Mouse (Mus musculus) frontal cortex, postnatal 10 days (tissue): ENCODE data around the gene Pfkfb1.

Experiments used
- DNase-seq, 2 experiments: peaks; one replicate each; pipeline ENCODE4 v3.0.0; 2022; ENCODE audit warnings: low spot score in 2 of 2, mixed read lengths in 1 of 2

The Pfkfb1 gene

GRCm38 (mm10) chrX:150588023-150588764 lies at the start of gene Pfkfb1:
TSS of gene Pfkfb1 (plus strand) at chrX:150588229.
- DNase-seq = peak; percentile 35 to 75

GRCm38 (mm10) chrX:150540111-150540510 lies 47.9 kb upstream of the Pfkfb1 start:
- no peak for DNase-seq

- DNase-seq = no peak
These were observed 46.3 kb upstream of the Pfkfb1 start for GRCm38 (mm10) chrX:150541684-150542083.

- no peak for DNase-seq
These were observed 40.8 kb upstream of the Pfkfb1 start, which contains the start of gene Alas2 for GRCm38 (mm10) chrX:150547239-150547638. TSS of gene Alas2 (plus strand) at chrX:150547375.

GRCm38 (mm10) chrX:150549639-150550038 lies 38.4 kb upstream of the Pfkfb1 start:
- DNase-seq = no peak

GRCm38 (mm10) chrX:150551986-150552385 lies 36.0 kb upstream of the Pfkfb1 start:
- DNase-seq = no peak

- DNase-seq = no peak
These were observed 34.0 kb upstream of the Pfkfb1 start for GRCm38 (mm10) chrX:150554032-150554431.

GRCm38 (mm10) chrX:150564644-150565357 lies 23.2 kb upstream of the Pfkfb1 start:
- DNase-seq = no peak

GRCm38 (mm10) chrX:150581921-150582320 lies 6.1 kb upstream of the Pfkfb1 start:
- DNase-seq = no peak

GRCm38 (mm10) chrX:150585116-150585515 lies 2.9 kb upstream of the Pfkfb1 start:
- no peak for DNase-seq

GRCm38 (mm10) chrX:150589696-150590095 lies 1.7 kb downstream of the Pfkfb1 start, which contains the start of gene Apex2:
TSS of gene Apex2 (minus strand) at chrX:150589868.
- DNase-seq = no peak

- DNase-seq = no peak
These were observed 5.4 kb downstream of the Pfkfb1 start for GRCm38 (mm10) chrX:150593266-150594035.

GRCm38 (mm10) chrX:150594176-150594575 lies 6.1 kb downstream of the Pfkfb1 start:
- DNase-seq = no peak

GRCm38 (mm10) chrX:150595016-150595760 lies 7.2 kb downstream of the Pfkfb1 start:
- DNase-seq = no peak

- no peak for DNase-seq
These were observed 10.9 kb downstream of the Pfkfb1 start for GRCm38 (mm10) chrX:150598882-150599281.

GRCm38 (mm10) chrX:150636421-150636820 lies 48.4 kb downstream of the Pfkfb1 start:
- no peak for DNase-seq

- DNase-seq = peak; percentile 39 to 40
These were observed 68.3 kb downstream of the Pfkfb1 start for GRCm38 (mm10) chrX:150656122-150656907.

GRCm38 (mm10) chrX:150656908-150657796 lies 69.1 kb downstream of the Pfkfb1 start, which contains the start of gene Tro:
TSS of gene Tro (minus strand) at chrX:150657583.
- DNase-seq = peak; percentile 31 to 55

- DNase-seq = no peak
These were observed 69.7 kb downstream of the Pfkfb1 start for GRCm38 (mm10) chrX:150657797-150658118.

- DNase-seq = no peak
These were observed 74.8 kb downstream of the Pfkfb1 start for GRCm38 (mm10) chrX:150662809-150663208.
